Mouse (Mus musculus): ENCODE measurements around the gene Mier2. TPM values are rescaled to one million over a fixed set of nuclear protein-coding genes. Genes with fewer than 3 reads are reported as not detected.
A peak's percentile ranks its signal among the peaks of the same experiment; 100 is the strongest.

Gene Mier2
- polyA plus RNA-seq, 1 experiment, result 32.1 TPM

DNA sequence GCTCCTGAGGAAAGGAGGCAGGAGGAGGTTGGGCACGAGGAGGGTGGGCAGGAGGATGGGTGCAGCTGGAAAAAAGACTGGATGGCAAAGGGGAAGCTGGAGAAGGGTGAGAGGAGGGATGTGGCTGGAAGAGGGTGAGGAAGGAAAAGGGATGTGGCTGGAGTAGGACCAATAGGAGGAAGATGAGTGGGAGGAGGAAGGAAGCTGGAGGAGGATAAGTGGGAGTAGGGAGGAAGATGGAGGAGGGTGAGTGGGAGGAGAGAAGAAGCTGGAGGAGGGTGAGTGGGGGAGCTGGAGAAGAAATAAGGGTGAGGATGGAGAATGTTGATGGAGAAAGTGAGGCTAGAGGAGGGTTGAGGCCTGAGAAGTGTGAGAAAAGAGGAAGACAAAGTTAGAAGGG is 19.6 kb downstream of the Mier2 start:
- peaks cover 30% of the 10 kb centered on the region for H3K4me1 ChIP-seq (ENCODE audit: control insufficient read depth, insufficient read depth, low read length)
- TF ChIP-seq CTCF (IDR thresholded peaks at IDR 0.05; ENCODE audit: low read depth, low read length), result no peak
- TF ChIP-seq POLR2A (IDR thresholded peaks at IDR 0.05; ENCODE audit: borderline replicate concordance, low read depth, low read length), result no peak
- H3K4me3 ChIP-seq (ENCODE audit: insufficient read depth, low read length), result no peak overlapping the region
- H3K27ac ChIP-seq (ENCODE audit: insufficient read depth, low read depth, low read length), result no peak overlapping the region

- Histone ChIP-seq H3K4me3 (ENCODE audit: insufficient read depth, low read length) (no peak overlapping the region), H3K27ac (ENCODE audit: insufficient read depth, low read depth, low read length) (no peak overlapping the region), H3K4me1 (ENCODE audit: control insufficient read depth, insufficient read depth, low read length) (peaks cover 27% of the 10 kb centered on the region)
- TF ChIP-seq POLR2A (IDR thresholded peaks at IDR 0.05; ENCODE audit: borderline replicate concordance, low read depth, low read length) (no peak), CTCF (IDR thresholded peaks at IDR 0.05; ENCODE audit: low read depth, low read length) (no peak)
Observed at GRCm38 (mm10) chr10:79534426-79534825, 20.6 kb downstream of the Mier2 start.

- peak within 1 kb of the TSS; percentile 3; the same call in 1 of the 2 replicates for H3K27ac ChIP-seq (ENCODE audit: insufficient read depth, low read depth, low read length)
- peaks cover 20% of the 10 kb centered on the region for H3K4me1 ChIP-seq (ENCODE audit: control insufficient read depth, insufficient read depth, low read length)
- H3K4me3 ChIP-seq (ENCODE audit: insufficient read depth, low read length), result peak within 1 kb of the TSS; percentile 90
- TF ChIP-seq CTCF (IDR thresholded peaks at IDR 0.05; ENCODE audit: low read depth, low read length) (no peak; the same call in none of the 2 replicates), POLR2A (IDR thresholded peaks at IDR 0.05; ENCODE audit: borderline replicate concordance, low read depth, low read length) (no peak)
Observed at GRCm38 (mm10) chr10:79533126-79533911, 21.7 kb downstream of the Mier2 start, which contains the start of gene Plpp2. TSS of gene Plpp2 (minus strand) at chr10:79533796.

DNA sequence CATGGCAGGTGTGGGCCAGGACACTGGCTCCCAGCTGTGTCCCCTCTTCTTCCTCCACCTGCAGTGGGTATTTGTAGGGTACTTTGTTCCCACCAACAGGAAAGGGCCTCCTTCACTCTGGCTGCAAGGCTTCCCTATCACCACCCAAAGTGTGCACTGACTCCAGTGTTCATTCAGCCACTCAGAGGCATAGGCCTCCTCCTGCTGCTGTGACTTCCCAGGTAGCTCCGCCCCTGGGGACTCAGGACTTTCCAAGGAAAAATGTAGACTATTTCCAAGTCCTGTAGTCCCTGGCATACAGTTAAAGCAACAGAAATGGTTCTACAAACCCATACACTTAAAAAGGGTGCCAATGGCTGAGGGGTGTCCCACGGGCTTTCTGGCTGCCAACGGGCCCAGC is 22.3 kb downstream of the Mier2 start:
- peaks cover 16% of the 10 kb centered on the region for H3K4me1 ChIP-seq (ENCODE audit: control insufficient read depth, insufficient read depth, low read length)

GRCm38 (mm10) chr10:79531593-79531992 is 23.4 kb downstream of the Mier2 start:
- TF ChIP-seq POLR2A (IDR thresholded peaks at IDR 0.05; ENCODE audit: borderline replicate concordance, low read depth, low read length), result no peak
- H3K4me1 ChIP-seq (ENCODE audit: control insufficient read depth, insufficient read depth, low read length), result peaks cover 16% of the 10 kb centered on the region
- H3K27ac ChIP-seq (ENCODE audit: insufficient read depth, low read depth, low read length), result no peak overlapping the region
- no peak overlapping the region for H3K4me3 ChIP-seq (ENCODE audit: insufficient read depth, low read length)

More for the DNA sequence above, 22.3 kb downstream of the Mier2 start:
- H3K4me3 ChIP-seq (ENCODE audit: insufficient read depth, low read length), result peak overlapping the region; percentile 90
- TF ChIP-seq CTCF (IDR thresholded peaks at IDR 0.05; ENCODE audit: low read depth, low read length), result no peak
- TF ChIP-seq POLR2A (IDR thresholded peaks at IDR 0.05; ENCODE audit: borderline replicate concordance, low read depth, low read length), result no peak
- H3K27ac ChIP-seq (ENCODE audit: insufficient read depth, low read depth, low read length), result no peak overlapping the region

DNA sequence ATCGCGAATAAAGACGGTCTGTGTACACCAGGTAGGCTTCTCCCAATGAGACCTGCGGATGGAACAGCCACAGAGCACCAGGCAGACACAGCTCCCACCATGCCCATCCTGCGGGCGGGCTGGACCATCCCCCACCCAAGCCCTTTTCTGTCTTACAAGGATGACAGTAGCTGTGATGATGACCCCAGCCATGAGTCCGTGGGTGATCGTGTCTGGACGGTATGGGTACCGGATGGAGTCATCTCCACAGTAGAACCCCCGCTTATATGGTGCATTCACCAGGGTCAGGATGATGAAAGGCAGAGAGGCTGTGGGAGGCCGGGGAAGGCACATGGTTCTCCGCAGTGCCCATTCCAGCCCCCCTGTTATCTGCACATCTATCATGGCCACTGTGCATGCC is 24.3 kb downstream of the Mier2 start:
- peaks cover 10% of the 10 kb centered on the region for H3K4me1 ChIP-seq (ENCODE audit: control insufficient read depth, insufficient read depth, low read length)
- no peak overlapping the region for H3K27ac ChIP-seq (ENCODE audit: insufficient read depth, low read depth, low read length)

GRCm38 (mm10) chr10:79530241-79530640 is 24.8 kb downstream of the Mier2 start:
- no peak overlapping the region for H3K4me3 ChIP-seq (ENCODE audit: insufficient read depth, low read length)
- no peak overlapping the region for H3K27ac ChIP-seq (ENCODE audit: insufficient read depth, low read depth, low read length)
- TF ChIP-seq POLR2A (IDR thresholded peaks at IDR 0.05; ENCODE audit: borderline replicate concordance, low read depth, low read length), result no peak
- TF ChIP-seq CTCF (IDR thresholded peaks at IDR 0.05; ENCODE audit: low read depth, low read length), result no peak
- H3K4me1 ChIP-seq (ENCODE audit: control insufficient read depth, insufficient read depth, low read length), result peaks cover 6% of the 10 kb centered on the region; the same call in 1 of the 2 replicates

More for the DNA sequence above, 24.3 kb downstream of the Mier2 start:
- TF ChIP-seq CTCF (IDR thresholded peaks at IDR 0.05; ENCODE audit: low read depth, low read length), result no peak
- no peak for TF ChIP-seq POLR2A (IDR thresholded peaks at IDR 0.05; ENCODE audit: borderline replicate concordance, low read depth, low read length)
- H3K4me3 ChIP-seq (ENCODE audit: insufficient read depth, low read length), result no peak overlapping the region

- TF ChIP-seq CTCF (IDR thresholded peaks at IDR 0.05; ENCODE audit: low read depth, low read length) (no peak), POLR2A (IDR thresholded peaks at IDR 0.05; ENCODE audit: borderline replicate concordance, low read depth, low read length) (no peak)
- no peak overlapping the region for H3K4me3 ChIP-seq (ENCODE audit: insufficient read depth, low read length)
- no peak overlapping the region for H3K27ac ChIP-seq (ENCODE audit: insufficient read depth, low read depth, low read length)
- peaks cover 3% of the 10 kb centered on the region; the same call in 1 of the 2 replicates for H3K4me1 ChIP-seq (ENCODE audit: control insufficient read depth, insufficient read depth, low read length)
Observed at GRCm38 (mm10) chr10:79528081-79528480, 26.9 kb downstream of the Mier2 start.

DNA sequence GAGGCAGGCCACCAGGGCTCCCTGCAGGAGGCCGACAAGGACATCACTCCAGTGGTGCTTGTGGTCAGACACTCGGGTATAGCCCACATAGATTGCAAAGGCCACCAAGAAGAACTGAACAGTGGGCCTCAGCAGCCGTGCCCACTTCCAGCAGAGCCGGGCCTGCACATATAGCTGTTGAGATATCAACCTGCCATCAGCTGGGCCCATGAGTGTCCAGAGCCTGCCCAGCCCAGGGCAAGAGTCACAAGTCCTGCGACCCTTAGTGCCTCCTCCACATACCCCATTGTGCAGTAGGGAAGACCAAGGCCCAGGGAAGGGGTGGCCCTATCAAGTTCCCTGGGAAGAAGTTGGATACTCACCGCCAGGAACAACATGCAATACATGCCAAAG is 27.6 kb downstream of the Mier2 start:
- TF ChIP-seq POLR2A (IDR thresholded peaks at IDR 0.05; ENCODE audit: borderline replicate concordance, low read depth, low read length), result no peak
- no peak for TF ChIP-seq CTCF (IDR thresholded peaks at IDR 0.05; ENCODE audit: low read depth, low read length)
- no peak overlapping the region for H3K4me3 ChIP-seq (ENCODE audit: insufficient read depth, low read length)
- H3K27ac ChIP-seq (ENCODE audit: insufficient read depth, low read depth, low read length), result no peak overlapping the region
- no peaks in the 10 kb centered on the region for H3K4me1 ChIP-seq (ENCODE audit: control insufficient read depth, insufficient read depth, low read length)

DNA sequence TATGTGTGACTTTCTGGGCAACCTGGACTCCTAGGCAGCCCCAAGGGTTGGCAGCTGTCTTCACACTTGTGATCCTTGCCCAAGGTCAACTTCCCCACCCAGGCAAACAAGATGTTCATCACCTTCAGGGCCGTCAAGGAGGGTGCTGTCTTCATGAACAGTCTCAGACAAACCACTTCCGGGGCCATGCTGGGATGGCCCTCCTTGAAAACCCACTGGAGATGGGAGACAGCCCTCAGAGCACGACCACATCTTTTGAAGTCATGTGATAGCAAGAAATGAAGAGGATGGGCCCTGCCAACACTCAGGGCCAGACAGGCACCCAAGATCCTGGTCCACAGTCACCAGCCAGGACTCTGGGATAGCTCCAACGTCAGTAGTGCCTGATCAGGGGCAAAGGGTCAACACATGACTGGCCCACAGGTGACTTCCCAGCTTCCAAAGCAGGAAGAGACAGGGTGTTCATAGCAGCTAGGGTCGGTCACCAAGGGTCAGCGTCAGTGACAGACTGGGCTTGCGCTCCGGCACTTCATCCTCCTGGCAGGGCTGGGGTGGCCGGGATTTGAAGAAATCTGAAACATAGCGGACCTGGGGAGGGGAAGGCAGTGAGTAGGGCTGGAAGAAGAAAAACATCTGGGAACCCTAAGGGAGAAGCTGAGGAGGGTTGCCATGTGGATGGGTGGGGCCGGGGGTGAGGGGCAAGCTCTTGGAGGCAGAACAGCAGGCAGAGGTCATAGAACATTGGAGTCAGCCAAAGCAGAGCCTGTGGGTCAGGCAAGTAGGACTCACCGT is 28.1 kb downstream of the Mier2 start:
- TF ChIP-seq CTCF (IDR thresholded peaks at IDR 0.05; ENCODE audit: low read depth, low read length) (no peak), POLR2A (IDR thresholded peaks at IDR 0.05; ENCODE audit: borderline replicate concordance, low read depth, low read length) (no peak)
- Histone ChIP-seq H3K4me1 (ENCODE audit: control insufficient read depth, insufficient read depth, low read length) (no peaks in the 10 kb centered on the region), H3K27ac (ENCODE audit: insufficient read depth, low read depth, low read length) (no peak overlapping the region), H3K4me3 (ENCODE audit: insufficient read depth, low read length) (no peak overlapping the region)
